Mouse (Mus musculus) kidney, adult 18-20 months (tissue): ENCODE data around the gene Morn1.

ENCODE experiments used
- DNase-seq: peaks from one replicate; pipeline ENCODE4 v3.0.0; 2021

The Morn1 gene

GRCm38 (mm10) chr4:155079666-155080065, 6.7 kb upstream of the Morn1 start:
- DNase-seq: peak; percentile 32

GRCm38 (mm10) chr4:155083553-155083952, 2.8 kb upstream of the Morn1 start:
- peak; percentile 23 for DNase-seq

- peak; percentile 37 for DNase-seq
These were observed 2.0 kb upstream of the Morn1 start for GRCm38 (mm10) chr4:155084351-155084750.

- DNase-seq: no peak
These were observed 920 bp upstream of the Morn1 start for GRCm38 (mm10) chr4:155085206-155086107.

GRCm38 (mm10) chr4:155089241-155089640, 2.9 kb downstream of the Morn1 start:
- DNase-seq: no peak

GRCm38 (mm10) chr4:155090147-155090546, 3.8 kb downstream of the Morn1 start:
- DNase-seq: no peak

GRCm38 (mm10) chr4:155090688-155091449, 4.5 kb downstream of the Morn1 start:
- no peak for DNase-seq

- DNase-seq: no peak
These were observed 6.5 kb downstream of the Morn1 start for GRCm38 (mm10) chr4:155092718-155093430.

GRCm38 (mm10) chr4:155093431-155094149, 7.2 kb downstream of the Morn1 start:
- no peak for DNase-seq

GRCm38 (mm10) chr4:155094565-155094964, 8.2 kb downstream of the Morn1 start:
- DNase-seq: peak; percentile 67

- peak; percentile 84 for DNase-seq
These were observed 9.0 kb downstream of the Morn1 start for GRCm38 (mm10) chr4:155095238-155095900.

- DNase-seq: no peak
These were observed 9.6 kb downstream of the Morn1 start for GRCm38 (mm10) chr4:155095967-155096366.

GRCm38 (mm10) chr4:155097452-155097851, 11.1 kb downstream of the Morn1 start:
- DNase-seq: no peak

- no peak for DNase-seq
These were observed 12.2 kb downstream of the Morn1 start for GRCm38 (mm10) chr4:155098572-155098971.

- DNase-seq: no peak
These were observed 21.5 kb downstream of the Morn1 start for GRCm38 (mm10) chr4:155107886-155108285.

- DNase-seq: no peak
These were observed 23.1 kb downstream of the Morn1 start for GRCm38 (mm10) chr4:155109471-155109870.

GRCm38 (mm10) chr4:155113766-155114410, 27.5 kb downstream of the Morn1 start:
- DNase-seq: no peak

GRCm38 (mm10) chr4:155116607-155117006, 30.2 kb downstream of the Morn1 start:
- DNase-seq: no peak

GRCm38 (mm10) chr4:155117396-155117978, 31.1 kb downstream of the Morn1 start:
- DNase-seq: no peak

GRCm38 (mm10) chr4:155118278-155118677, 31.9 kb downstream of the Morn1 start:
- DNase-seq: no peak

GRCm38 (mm10) chr4:155120038-155120437, 33.7 kb downstream of the Morn1 start:
- no peak for DNase-seq
